Mouse (Mus musculus) limb, embryonic 13.5 days (tissue): ENCODE measurements around the gene Gm3371. TPM values are rescaled to one million over a fixed set of nuclear protein-coding genes. Genes with fewer than 3 reads are reported as not detected.
"Not testable (repeated sequence)": the region's sequence is repeated elsewhere in the genome, so short reads cannot be mapped to it uniquely, and the experiment has no call there.

Experiments used
- ATAC-seq: fragments of 200-750 bp; cut with Nextera tagmentation; 2 replicates; pipeline ENCODE4 v1.8.0; 2017; ENCODE audit warnings: low read depth, moderate number of reproducible peaks, moderate TSS enrichment; ENCODE audit not compliant: low FRiP score
- H3K27ac ChIP-seq: fragments of 300-500 bp; sonication (generic); 2 replicates; pipeline ENCODE4 v1.5.1; 2015; ENCODE audit warnings: inconsistent platforms, mild to moderate bottlenecking, moderate library complexity
- H3K27me3 ChIP-seq: fragments of 300-500 bp; sonication (generic); 2 replicates; pipeline ENCODE4 v1.6.1; 2015; ENCODE audit warnings: mild to moderate bottlenecking, inconsistent platforms
- H3K36me3 ChIP-seq: fragments of 300-500 bp; sonication (generic); 2 replicates; pipeline ENCODE4 v1.6.1; 2015; ENCODE audit warnings: inconsistent platforms, mild to moderate bottlenecking, moderate library complexity
- H3K4me1 ChIP-seq: fragments of 300-500 bp; sonication (generic); 2 replicates; pipeline ENCODE4 v1.6.1; 2015; ENCODE audit warnings: inconsistent platforms
- H3K4me2 ChIP-seq: fragments of 300-500 bp; sonication (generic); replicated peaks from 2 replicates; pipeline ENCODE4 v1.6.1; 2015; ENCODE audit warnings: inconsistent platforms, mild to moderate bottlenecking, moderate library complexity
- H3K4me3 ChIP-seq: fragments of 300-500 bp; sonication (generic); 2 replicates; pipeline ENCODE4 v1.5.1; 2015; ENCODE audit warnings: moderate library complexity, mild to moderate bottlenecking, inconsistent platforms
- H3K9ac ChIP-seq: fragments of 300-500 bp; sonication (generic); 2 replicates; pipeline ENCODE4 v1.6.1; 2015; ENCODE audit warnings: mild to moderate bottlenecking, inconsistent platforms
- H3K9me3 ChIP-seq: fragments of 300-500 bp; sonication (generic); 2 replicates; pipeline ENCODE4 v1.6.1; 2016; ENCODE audit warnings: inconsistent platforms
- WGBS: fragments of 180-500 bp; shearing (Covaris S2); methylation state at CpG from one replicate; pipeline ENCODE4 v1.1.7; 2015; 5-methylcytosine and 5-hydroxymethylcytosine counted together
- polyA plus RNA-seq: library from polyadenylated mRNA; unstranded; fragments of >200 nt; fragmentation: Nextera tagmentation; extraction: Ambion mirVana; gene quantifications from 2 replicates; pipeline ENCODE4 v1.2.1, GENCODE M21; 2015

Gene Gm3371
- not detected in 2 replicates for polyA plus RNA-seq

GRCm38 (mm10) chr14:44410588-44410987, at the start of gene Gm3371:
Gene Gm3371, minus strand, starts transcription at chr14:44410688.
- not testable (repeated sequence) for H3K27me3 ChIP-seq, H3K27ac ChIP-seq, ATAC-seq, H3K9ac ChIP-seq, H3K9me3 ChIP-seq, H3K4me1 ChIP-seq, H3K4me3 ChIP-seq, H3K4me2 ChIP-seq, H3K36me3 ChIP-seq
- WGBS = no CpG with 5 or more reads among the region's 2 CpGs

- not testable (repeated sequence) for ATAC-seq, H3K4me3 ChIP-seq, H3K4me2 ChIP-seq, H3K27ac ChIP-seq, H3K9ac ChIP-seq, H3K36me3 ChIP-seq, H3K27me3 ChIP-seq, H3K9me3 ChIP-seq, H3K4me1 ChIP-seq
- whole genome bisulfite sequencing = 83% methylated on average over 3 of the region's 3 CpGs
Measured at GRCm38 (mm10) chr14:44433335-44433734, 22.8 kb upstream of the Gm3371 start, which contains the start of gene Gm8232. Gene Gm8232, plus strand, starts transcription at chr14:44433635.

- not testable (repeated sequence) for H3K36me3 ChIP-seq, H3K9ac ChIP-seq, H3K27ac ChIP-seq, H3K9me3 ChIP-seq, H3K4me1 ChIP-seq, H3K4me2 ChIP-seq, H3K27me3 ChIP-seq, ATAC-seq, H3K4me3 ChIP-seq
- WGBS = 77% methylated on average over 4 of the region's 4 CpGs
Measured at GRCm38 (mm10) chr14:44384233-44384632, 26.3 kb downstream of the Gm3371 start.

GRCm38 (mm10) chr14:44365057-44365456, 45.4 kb downstream of the Gm3371 start, which contains the start of gene Gm8229:
Gene Gm8229, plus strand, starts transcription at chr14:44365357.
- H3K9ac ChIP-seq, H3K4me1 ChIP-seq, H3K27me3 ChIP-seq, H3K4me2 ChIP-seq, H3K9me3 ChIP-seq, H3K27ac ChIP-seq, H3K4me3 ChIP-seq, ATAC-seq, H3K36me3 ChIP-seq: not testable (repeated sequence)
- 87% methylated on average over 4 of the region's 4 CpGs for WGBS

- H3K4me1 ChIP-seq, H3K27me3 ChIP-seq, H3K4me3 ChIP-seq, H3K9me3 ChIP-seq, ATAC-seq, H3K36me3 ChIP-seq, H3K27ac ChIP-seq, H3K4me2 ChIP-seq, H3K9ac ChIP-seq: not testable (repeated sequence)
Measured at GRCm38 (mm10) chr14:44362301-44362700, 48.2 kb downstream of the Gm3371 start.

- H3K36me3 ChIP-seq, H3K27ac ChIP-seq: not testable (repeated sequence)
- 32% methylated on average over 2 of the region's 2 CpGs for WGBS
Measured at GRCm38 (mm10) chr14:44361416-44361815, 49.1 kb downstream of the Gm3371 start.

More at GRCm38 (mm10) chr14:44361416-44361815, 49.1 kb downstream of the Gm3371 start:
- ATAC-seq, H3K4me2 ChIP-seq, H3K4me1 ChIP-seq, H3K4me3 ChIP-seq, H3K27me3 ChIP-seq, H3K9ac ChIP-seq, H3K9me3 ChIP-seq: not testable (repeated sequence)

Other genes starting within 250 kb of the Gm3371 start
- gene Gm8212, start 213.0 kb downstream of the Gm3371 start, polyA plus RNA-seq = not detected in 2 replicates
- gene 4930503E14Rik, start 197.4 kb downstream of the Gm3371 start, polyA plus RNA-seq = not detected in 2 replicates
- gene Gm8220, start 125.1 kb downstream of the Gm3371 start, polyA plus RNA-seq = not detected in 2 replicates
- gene Gm5930, start 72.1 kb downstream of the Gm3371 start, polyA plus RNA-seq = not detected in 2 replicates
- not detected in 2 replicates for gene Gm8229, start 45.3 kb downstream of the Gm3371 start, polyA plus RNA-seq
- not detected in 2 replicates for gene Gm8232, start 22.9 kb upstream of the Gm3371 start, polyA plus RNA-seq
- not detected in 2 replicates for gene BC061237, start 81.8 kb upstream of the Gm3371 start, polyA plus RNA-seq
- not detected in 2 replicates for gene Gm17093, start 107.6 kb upstream of the Gm3371 start, polyA plus RNA-seq
- gene Gm8247, start 172.5 kb upstream of the Gm3371 start, polyA plus RNA-seq = not detected in 2 replicates
- not detected in 2 replicates for gene Gm5624, start 217.2 kb upstream of the Gm3371 start, polyA plus RNA-seq